Mouse (Mus musculus) left cerebral cortex, postnatal 25 days (tissue): ENCODE measurements around the gene Shcbp1l. TPM values are rescaled to one million over a fixed set of nuclear protein-coding genes. Genes with fewer than 3 reads are reported as not detected.
"Not testable (repeated sequence)": the region's sequence is repeated elsewhere in the genome, so short reads cannot be mapped to it uniquely, and the experiment has no call there.

ENCODE experiments used
- DNase-seq, 2 experiments: peaks; one replicate each; pipeline ENCODE4 v3.0.0; 2022; ENCODE audit warnings: low spot score in 2 of 2, mixed read lengths in 1 of 2
- intact Hi-C: fragments of 180-260 bp; cut with DNase I; formaldehyde crosslinking; loops from one replicate; pipeline ENCODE4 v1.15.1; 2025
- total RNA-seq, 2 experiments: library from RNA; stranded (reverse); gene quantifications; 2 replicates each; pipeline ENCODE4 v1.2.3; 2021

Shcbp1l gene
- total RNA-seq, 2 experiments from 2014 or later: 1.6 to 3.0 TPM

DNA sequence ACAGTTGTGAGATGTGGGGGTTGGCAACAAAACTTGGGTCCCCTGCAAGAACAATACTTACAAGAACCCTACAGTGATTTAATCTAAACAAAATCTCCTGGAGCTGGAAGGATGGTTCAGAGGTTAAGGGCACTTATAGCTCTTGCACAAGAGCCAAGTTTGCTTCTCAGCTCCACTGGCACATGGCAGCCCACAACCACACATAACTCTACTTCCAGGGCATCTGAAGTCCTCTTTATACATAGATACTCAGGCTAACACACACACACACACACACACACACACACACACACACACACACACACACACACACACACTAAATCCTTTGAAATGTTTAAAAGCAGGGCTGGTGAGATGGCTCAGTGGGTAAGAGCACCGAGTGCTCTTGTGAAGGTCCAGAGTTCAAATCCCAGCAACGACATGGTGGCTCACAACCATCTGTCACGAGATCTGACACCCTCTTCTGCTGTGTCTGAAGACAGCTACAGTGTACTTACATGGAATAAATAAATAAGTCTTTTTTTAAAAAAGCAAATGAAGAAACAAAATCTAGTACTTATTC, 8.6 kb upstream of the Shcbp1l start:
- DNase-seq, intact Hi-C loops: not testable (repeated sequence)

DNA sequence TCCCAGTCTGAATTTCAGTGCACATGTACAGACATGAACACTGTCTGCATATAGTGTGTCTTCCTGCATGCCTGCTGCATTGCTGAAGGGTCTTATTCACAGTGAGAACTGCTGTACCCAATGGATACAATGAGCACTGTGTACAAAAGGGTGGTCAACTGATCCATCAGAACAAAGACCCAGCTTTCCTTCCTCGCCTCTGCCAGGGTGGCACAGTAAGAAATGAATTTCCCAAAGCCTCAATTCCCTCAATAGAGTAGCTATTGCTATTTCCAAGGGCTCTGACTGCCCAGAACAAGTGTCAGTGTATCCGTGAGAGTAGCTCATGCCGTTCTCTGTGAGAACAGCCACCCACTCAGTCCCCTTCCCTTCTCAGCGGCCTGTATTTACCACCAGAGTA, 7.2 kb upstream of the Shcbp1l start:
- peak; percentile 20 to 31 for DNase-seq
- intact Hi-C loops: not testable (repeated sequence)

DNA sequence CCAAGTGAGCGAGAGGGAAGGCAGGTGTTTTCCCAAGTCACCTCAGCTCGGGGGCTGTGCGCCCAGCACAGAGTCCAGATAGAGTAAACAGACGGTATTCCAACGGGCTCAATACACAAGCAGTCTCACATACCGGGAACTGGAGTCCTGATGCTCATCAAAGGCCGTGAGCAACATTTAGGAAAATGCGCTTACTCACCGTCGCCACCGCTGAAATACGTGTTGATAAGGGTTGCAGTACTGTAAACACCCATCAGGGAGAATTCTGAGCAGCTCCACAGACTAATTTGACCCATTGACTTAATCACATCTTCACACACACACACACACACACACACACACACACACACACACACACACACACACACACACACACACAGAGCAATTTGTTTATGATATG, 691 bp upstream of the Shcbp1l start:
- intact Hi-C loops: no loop called here
- peak in 1 of 2 experiments; percentile 18 for DNase-seq

DNA sequence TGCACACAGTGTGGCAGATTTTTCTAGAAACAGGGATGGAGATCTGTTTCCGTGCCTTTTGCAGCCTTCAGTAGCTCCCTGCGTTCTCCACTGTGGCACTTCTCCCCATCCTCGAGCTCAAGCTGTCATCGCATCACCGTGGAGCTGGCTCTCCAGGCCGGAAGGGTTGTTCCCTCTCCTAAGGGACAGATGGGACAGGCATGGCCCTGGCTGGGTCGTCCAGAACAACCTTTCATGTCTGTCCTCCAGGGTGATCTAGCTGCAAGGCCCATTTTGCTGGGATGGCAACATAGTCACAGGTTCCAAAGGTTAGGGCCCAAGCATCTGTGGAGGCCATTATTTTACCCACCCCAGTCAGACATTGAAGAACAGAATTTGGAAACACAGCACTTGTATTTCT, 6.2 kb downstream of the Shcbp1l start:
- no peak for DNase-seq
- intact Hi-C loops: no loop called here

DNA sequence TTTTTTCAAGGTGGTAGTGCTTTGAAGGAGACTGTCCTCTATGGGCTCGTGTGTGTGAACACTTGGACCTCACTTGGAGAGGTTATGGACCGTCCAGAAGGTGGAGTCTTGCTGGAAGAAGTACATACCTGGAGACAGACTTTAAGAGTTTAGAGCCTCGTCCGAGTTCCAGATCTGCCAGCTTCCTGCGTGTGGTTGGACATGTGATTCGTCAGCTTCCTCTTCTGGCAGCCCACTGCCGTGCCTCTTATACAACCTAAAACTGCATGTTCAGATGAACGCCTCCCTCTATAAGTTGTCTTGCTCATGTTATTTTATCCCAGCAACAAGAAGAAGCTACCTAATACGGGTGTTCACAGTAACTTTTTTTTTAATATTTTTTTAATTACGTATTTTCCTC, 6.7 kb downstream of the Shcbp1l start:
- intact Hi-C loops: no loop called here
- no peak for DNase-seq

DNA sequence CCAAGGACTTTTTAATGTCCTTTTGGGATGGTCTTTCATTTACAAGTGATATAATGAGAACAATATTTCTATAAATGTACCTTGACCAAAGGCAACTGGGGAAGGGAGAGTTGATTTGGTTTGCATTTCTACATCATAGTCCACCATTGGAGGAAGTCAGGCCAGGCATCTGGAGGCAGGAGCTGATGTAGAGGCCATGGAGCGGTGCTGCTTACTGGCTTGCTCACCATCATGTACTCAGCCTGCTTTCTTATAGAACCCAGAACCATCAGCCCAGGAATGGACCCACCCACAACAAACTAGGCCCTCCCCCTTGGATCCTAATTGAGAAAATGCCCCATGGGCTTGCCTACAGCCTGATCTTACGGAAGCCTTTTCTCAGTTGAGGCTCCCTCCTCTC, 7.4 kb downstream of the Shcbp1l start:
- intact Hi-C loops: no loop called here
- no peak for DNase-seq

DNA sequence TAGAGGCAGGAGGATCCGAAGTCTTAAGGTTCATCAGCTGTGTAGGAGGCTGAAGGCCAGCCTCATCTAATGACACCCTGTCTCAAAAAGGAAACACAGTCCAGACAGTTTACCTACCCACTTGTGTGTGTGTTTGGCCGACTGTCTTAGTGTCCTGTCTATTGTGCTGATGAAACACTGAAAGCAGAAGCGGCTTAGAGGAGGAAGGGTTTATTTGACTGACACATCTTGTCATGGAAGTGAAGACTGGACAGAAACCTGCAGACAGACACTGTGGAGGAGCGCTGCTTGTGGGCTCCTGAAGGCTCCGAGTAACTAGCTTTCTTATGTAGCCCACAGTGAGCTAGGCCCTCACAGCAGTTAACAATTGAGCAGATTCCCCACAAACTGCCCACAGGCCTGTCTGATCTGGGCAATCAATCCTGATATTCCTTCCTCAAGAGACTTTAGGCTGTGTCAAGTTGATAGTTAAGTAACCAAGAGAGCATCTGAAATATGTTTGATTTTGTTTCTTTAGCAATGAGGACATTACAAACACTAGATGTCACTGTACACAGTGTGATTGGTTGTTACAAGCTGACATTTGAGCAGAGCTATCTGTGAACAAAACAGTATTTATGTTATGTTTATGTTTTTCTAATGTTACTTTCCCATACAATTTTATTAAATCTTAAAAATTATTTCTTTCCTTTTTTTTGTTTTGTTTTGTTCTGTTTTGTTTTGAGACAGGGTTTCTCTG, 9.1 kb downstream of the Shcbp1l start:
- no peak for DNase-seq
- intact Hi-C loops: no loop called here

DNA sequence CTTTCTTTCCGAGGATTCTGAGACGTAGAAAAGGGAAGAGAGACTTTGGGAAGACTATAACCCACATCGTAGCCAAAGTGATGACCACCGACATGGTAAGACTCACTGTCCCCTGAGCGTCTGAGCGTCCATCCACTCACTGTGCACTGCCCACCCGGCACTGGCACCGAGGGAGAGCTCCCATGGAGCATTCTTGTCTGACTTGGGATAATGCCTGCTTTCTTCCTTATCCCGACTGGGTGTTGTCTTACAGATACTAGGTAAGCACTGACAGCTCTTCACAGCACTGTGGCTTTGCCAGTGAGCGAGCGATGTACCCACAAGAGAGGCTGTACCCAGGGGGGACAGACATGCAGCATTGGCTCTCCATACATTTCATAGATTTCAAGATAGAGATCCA, 12.6 kb downstream of the Shcbp1l start:
- intact Hi-C loops: no loop called here
- DNase-seq: no peak

DNA sequence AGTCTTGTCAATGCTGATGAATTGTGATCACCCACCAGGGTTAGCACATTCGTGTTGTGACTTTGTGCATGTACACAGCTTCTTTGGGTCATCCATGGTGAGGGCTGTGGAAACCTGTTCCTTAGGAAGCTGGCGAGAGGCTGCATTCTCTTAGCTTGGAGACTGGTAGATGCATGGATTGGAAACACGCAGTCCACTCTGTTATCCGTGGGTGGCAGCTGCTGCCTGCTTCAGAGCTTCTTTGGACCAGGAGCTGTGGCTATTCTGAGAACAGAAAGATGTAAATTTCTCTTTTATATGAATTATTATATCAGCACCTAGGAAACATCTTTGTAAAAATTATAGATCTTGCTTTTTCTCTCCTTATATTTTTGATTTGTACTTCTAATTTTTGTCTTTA, 15.8 kb downstream of the Shcbp1l start:
- peak in 1 of 2 experiments; percentile 52 for DNase-seq
- intact Hi-C loops: no loop called here

DNA sequence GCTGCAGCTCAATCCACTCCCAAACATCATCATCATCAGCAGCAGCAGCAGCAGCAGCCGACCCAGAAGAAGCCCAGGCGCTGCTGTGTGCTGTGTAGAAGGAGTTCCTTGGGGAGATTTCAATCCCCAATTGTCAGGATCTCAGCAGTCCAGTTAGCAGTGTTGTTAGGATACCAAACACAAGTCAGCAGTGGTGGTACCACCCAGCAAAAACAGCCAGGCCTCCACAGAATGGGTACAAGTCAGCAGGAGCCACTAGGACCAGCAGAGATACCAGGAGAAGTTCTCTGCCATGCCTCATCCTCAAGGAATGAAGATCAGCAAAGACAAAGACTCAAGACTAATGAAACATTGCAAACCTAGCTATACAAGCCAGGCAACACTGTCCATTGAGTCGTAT, 16.7 kb downstream of the Shcbp1l start:
- intact Hi-C loops: no loop called here
- DNase-seq: no peak

DNA sequence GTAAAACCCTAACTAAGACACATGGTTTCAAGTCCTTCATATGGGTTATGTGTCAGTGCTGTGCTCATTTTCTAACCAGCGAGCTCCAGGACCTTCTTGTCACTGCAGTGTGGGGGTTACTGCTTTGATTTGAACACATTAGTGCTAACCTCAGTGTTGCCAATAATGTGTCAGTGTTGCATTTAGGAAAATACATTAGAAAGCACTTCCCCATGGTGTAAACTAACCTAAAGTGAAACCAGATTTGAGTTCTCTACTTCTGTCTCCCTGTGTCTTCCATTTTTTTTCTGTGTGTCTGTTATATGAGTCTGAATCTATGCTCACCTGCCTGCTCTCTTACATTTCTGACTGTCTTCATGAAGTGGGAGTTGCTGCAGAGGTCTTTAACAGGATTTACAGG, 18.1 kb downstream of the Shcbp1l start:
- no peak for DNase-seq

DNA sequence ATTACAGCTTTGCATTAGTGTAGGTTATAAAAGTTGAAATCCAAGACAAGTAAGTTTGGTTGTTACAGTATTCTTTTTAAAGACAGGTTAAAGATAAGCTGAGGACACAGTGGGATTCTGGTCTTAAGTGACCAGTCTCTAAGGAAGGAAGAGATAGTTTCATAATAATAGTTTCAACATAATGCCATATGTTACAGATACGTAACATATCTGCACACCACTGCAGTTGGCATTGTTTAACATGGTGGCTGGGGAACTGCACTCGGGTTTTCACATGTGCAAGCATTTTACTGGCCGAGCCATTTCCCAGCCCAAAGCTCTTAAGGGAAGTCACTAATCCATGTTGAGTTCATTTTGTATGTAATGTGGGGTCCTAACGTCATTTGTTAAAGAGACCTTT, 18.7 kb downstream of the Shcbp1l start:
- intact Hi-C loops: no loop called here
- DNase-seq: no peak

More for the DNA sequence above, 18.1 kb downstream of the Shcbp1l start:
- intact Hi-C loops: no loop called here

DNA sequence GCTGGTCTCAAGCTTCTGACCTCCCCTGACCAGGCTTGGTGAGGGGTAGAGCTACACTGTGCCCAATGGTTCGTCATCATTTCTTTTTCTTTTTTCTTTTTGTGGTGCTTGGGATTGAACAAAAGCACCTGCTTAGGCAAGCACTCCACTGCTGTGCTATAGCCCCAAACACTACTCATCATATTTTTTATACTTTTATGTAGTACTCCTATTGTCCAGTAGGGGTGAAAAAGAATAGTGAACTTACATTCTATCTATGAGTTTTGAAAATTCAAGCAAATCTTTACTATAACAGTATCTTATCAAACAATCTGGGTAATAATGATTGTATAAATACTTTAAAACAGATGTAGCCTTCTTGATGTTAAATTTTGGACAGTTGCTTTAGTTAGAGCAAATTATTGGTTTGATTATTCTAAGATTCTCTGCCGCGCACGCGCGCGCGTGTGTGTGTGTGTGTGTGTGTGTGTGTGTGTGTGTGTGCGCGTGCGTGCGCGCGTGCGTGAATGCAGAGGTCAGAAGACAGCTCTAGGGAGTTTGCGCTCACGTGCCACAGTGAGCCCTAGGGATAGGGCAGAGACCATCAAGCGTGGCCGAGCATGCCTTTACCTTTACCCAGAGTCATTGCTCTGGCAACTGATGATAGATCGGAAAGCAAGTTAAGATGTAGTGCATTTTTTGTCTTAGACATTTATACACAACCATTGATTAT, 21.3 kb downstream of the Shcbp1l start:
- intact Hi-C loops: no loop called here
- no peak for DNase-seq

DNA sequence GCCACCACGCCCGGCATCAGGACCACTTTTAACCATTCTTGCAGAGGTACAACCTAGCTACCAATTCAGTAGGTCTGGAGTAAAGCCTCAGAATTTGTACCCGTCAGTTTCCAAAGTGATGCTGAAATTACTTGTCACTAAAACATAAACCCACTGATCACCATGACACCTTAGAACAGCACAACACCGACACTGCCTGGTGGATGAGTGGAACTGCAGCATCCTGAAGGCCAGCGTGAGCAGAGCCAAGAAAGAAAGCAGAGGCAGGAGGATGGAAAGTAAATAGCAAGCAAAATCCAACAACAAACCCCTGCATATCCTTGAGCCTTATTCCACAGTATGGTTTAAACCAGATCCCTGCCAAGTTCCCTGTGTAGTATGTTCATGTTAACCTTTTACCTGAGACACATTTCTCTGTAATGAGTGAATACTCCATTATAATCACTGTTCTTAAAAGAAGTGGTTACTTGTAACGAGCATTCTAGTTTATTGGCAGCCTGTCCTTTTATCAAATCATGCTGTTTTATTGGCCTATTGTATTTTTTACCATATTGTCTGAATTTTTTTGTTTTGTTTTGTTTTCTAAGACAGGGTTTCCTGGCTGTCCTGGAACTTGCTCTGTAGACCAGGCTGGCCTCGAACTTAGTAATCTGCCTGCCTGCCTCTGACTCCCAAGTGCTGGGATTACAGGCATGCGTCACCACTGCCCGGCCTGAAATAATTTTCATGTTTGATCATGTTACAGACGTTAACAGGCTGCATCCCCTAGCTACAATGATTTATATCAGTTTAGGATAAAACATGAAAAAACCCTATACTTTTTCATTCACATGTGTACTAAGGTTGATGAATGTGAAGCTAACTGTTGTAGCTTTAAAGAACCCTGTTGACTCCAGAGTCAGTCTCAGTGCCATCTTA, 26.5 kb downstream of the Shcbp1l start:
- DNase-seq: peak; percentile 49 to 58
- intact Hi-C loops: no loop called here

DNA sequence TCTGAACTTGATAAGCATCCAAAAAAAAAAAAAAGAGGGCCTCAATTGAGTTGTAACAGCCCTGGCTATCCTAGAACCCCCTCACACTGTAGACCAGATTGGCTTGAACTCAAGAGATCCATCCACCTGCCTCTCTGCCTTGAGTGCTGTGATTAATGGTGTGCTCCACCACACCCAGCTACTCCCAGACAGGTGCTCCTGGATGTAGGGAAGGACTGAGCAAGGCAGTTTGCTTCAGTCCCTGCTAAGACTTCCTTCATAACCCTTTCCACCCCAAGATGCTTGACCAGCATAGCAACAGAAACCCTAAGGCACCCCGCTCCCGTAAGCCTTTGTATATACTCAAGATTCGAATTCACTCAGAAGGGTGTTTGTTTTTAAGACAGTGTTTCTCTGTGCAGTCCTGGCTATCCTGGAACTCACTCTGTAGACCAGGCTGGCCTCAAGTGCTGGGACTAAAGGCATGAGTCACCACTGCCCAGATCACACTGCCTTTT, 28.2 kb downstream of the Shcbp1l start:
- no peak for DNase-seq
- intact Hi-C loops: no loop called here

DNA sequence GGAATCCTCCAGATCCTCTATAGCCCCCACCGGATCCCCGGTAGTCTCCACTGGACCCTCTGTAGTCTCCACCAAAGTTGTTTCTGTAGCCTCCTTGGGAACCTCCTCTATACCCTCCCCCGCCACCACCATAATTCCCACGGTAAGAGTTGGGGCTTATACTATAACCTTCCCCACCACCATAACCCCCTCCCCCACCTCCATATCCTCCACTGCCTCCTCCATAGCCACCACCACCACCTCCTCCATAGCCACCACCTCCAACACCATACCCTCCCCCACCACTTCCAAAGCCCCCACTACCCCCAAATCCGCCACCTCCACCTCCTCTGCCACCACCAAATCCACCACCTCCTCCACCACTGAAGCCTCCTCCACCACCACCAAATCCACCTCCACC, 31.2 kb downstream of the Shcbp1l start:
- intact Hi-C loops: no loop called here
- no peak for DNase-seq

DNA sequence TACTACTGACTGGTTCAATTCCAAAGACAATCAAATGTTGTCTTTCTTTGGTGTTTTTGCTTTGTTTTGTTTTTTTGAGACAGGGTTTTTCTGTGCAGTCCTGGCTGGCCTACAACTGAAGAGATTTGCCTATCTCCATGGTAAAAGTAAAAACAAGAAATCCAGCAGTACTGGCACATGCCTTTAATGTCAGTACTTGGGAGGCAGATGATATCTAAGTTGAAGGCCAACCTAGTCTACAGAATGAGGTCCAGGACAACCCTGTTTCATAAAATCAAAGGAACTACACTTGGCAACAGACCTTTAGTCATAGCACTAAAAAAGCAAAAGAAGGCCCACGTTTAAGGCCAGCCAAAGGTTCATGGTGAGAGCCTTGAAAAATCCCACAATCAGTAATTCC, 36.8 kb downstream of the Shcbp1l start:
- DNase-seq: no peak
- intact Hi-C loops: loop anchor here (2.0 kb wide), 1 partner anchor 15 kb away; no protein-coding TSS in a partner anchor

DNA sequence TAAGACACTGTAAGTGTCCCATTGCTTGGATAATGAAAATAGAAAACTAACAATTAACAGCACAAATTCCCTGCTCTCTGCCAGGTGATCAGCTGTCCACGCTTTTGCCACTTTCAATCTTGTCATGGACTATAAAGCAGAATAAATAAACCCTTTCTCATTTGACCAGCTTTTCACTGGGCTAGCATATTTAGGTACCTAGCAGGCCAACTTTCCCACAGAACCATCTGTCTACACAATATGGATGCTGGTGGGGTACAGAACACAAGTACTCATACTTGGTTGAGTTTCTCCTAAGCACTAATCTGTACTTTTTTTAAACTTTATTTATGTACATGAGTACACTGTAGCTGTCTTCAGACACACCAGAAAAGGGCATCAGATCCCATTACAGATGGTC, 54.3 kb downstream of the Shcbp1l start:
- DNase-seq: no peak
- intact Hi-C loops: no loop called here

DNA sequence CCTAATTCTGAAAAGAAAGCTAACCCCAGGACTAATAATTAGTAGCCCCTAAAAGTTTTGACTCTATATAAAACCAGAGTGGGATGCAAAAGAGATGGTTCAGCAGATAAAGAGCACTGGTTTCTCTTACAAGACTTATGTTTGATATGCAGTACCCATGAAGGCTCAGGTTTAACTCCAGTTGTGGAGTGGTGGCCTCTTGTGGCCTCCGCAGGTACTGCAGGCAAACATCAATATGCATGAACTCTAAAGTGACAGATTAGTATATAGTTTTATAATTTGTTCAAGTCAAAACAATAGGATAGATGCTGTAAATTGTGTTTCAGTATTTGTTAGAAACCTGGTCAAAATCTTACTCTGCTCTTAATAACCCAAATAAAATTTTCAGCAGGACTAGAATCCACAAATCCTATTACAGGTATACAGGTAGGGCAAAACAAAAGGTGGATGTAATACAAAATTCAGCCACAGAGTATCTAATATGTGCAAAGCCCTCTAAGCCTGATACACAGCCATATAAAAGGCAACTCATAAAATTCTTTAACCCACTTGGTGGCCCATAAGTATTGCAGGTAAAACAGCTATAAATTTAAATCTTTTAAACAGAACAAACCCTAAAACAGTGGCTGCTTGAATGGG, 55.5 kb downstream of the Shcbp1l start:
- DNase-seq: peak; percentile 55 to 67
- intact Hi-C loops: loop anchor here (10.0 kb wide), 1 partner anchor 264 kb away; the partner anchor contains the start of genes Rgs16 and Rnasel
